Mouse (Mus musculus) adrenal gland, adult (tissue): ENCODE measurements around the gene Tubb1.
A peak's percentile ranks its signal among the peaks of the same experiment; 100 is the strongest.

Source experiments
- DNase-seq, 2 experiments: peaks; one replicate each; pipeline ENCODE4 v3.0.0; 2022 to 2023; ENCODE audit warnings: low spot score in 1 of 2; ENCODE audit not compliant: inconsistent age in 2 of 2

Gene Tubb1

DNA sequence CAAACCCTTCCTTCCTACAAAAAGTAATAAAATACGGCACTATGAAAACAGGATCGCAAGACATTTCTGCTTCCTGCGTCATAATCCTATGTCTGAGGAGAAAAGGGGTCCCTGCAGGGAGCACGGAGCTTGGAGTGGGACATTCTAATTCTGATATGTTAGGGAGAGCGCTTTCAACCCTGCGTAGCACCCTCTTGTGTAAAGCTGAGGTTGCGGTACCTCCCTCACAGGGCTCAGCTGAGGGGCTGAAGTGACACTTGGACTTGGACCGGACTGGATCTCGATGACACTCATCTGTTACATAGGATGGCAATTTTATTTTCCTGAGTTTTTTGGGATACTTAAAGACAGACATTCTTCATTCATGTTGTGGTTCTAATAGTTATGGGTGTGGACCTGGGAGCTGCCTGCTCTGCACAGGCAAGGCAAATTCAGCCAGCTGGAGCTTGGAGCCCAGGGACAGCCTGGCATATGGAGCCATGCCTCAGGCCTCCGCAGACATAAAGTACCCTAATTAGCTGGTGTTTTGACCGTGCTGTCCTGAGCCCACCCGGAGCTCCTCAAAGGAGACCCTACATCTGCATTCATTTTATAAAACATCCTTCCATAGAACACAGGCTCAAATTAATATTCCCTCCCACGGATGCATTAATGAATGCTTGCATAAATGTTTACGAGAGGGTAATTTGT, 50.5 kb downstream of the Tubb1 start:
- DNase-seq: no peak

GRCm38 (mm10) chr2:174501517-174501916, 51.0 kb downstream of the Tubb1 start:
- no peak for DNase-seq

DNA sequence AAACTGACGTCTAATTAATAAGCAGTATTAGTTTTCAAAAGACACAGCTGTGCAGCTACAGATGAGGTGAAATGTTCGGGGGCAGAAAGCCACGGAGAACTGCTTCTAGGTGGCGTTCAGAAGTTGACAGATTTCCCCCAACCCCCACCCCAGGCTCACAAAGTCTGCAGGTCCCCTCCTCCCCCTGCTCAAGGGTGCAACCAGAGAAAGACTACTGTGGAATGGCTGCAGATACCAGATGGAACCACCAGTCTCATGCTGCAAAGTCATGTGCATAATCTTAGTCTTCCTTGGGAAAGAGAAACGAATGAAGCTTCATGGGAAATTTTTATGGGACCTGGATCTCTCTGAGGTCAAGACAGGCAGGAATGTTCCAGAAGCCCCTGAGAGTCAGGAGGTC, 51.8 kb downstream of the Tubb1 start:
- no peak for DNase-seq

- DNase-seq: peak; percentile 47 to 68
These were observed 52.5 kb downstream of the Tubb1 start for GRCm38 (mm10) chr2:174502831-174503460.
